Mouse (Mus musculus): Measurements from ENCODE around the gene Grk6. TPM values are rescaled to one million over a fixed set of nuclear protein-coding genes. Genes with fewer than 3 reads are reported as not detected.
A peak's percentile ranks its signal among the peaks of the same experiment; 100 is the strongest.

Gene Grk6
- polyA plus RNA-seq, 1 experiment: 128 TPM

GRCm38 (mm10) chr13:55476256-55476655, 31.4 kb downstream of the Grk6 start:
- no peak for TF ChIP-seq CTCF (IDR thresholded peaks at IDR 0.05; ENCODE audit: insufficient read depth, low read depth, low read length)
- TF ChIP-seq POLR2A (IDR thresholded peaks at IDR 0.05; ENCODE audit: insufficient read depth, low read depth, low read length): no peak
- no peak overlapping the region for H3K4me3 ChIP-seq (ENCODE audit: insufficient read depth, low read depth, low read length)
- WGBS: 94% methylated on average over 8 of the region's 8 CpGs
- H3K27ac ChIP-seq (ENCODE audit: insufficient read depth, low read depth, low read length): no peak overlapping the region
- H3K4me1 ChIP-seq (ENCODE audit: control insufficient read depth, insufficient read depth, low read length): peaks cover 41% of the 10 kb centered on the region

GRCm38 (mm10) chr13:55477492-55477891, 32.6 kb downstream of the Grk6 start:
- 69% methylated on average over 16 of the region's 16 CpGs for WGBS
- H3K4me3 ChIP-seq (ENCODE audit: insufficient read depth, low read depth, low read length): no peak overlapping the region
- TF ChIP-seq CTCF (IDR thresholded peaks at IDR 0.05; ENCODE audit: insufficient read depth, low read depth, low read length) (no peak), POLR2A (IDR thresholded peaks at IDR 0.05; ENCODE audit: insufficient read depth, low read depth, low read length) (no peak)
- H3K4me1 ChIP-seq (ENCODE audit: control insufficient read depth, insufficient read depth, low read length): peaks cover 34% of the 10 kb centered on the region
- no peak overlapping the region for H3K27ac ChIP-seq (ENCODE audit: insufficient read depth, low read depth, low read length)

- WGBS: 47% methylated on average over 5 of the region's 5 CpGs
- Histone ChIP-seq H3K4me1 (ENCODE audit: control insufficient read depth, insufficient read depth, low read length) (peaks cover 33% of the 10 kb centered on the region), H3K27ac (ENCODE audit: insufficient read depth, low read depth, low read length) (no peak overlapping the region), H3K4me3 (ENCODE audit: insufficient read depth, low read depth, low read length) (no peak overlapping the region)
- no peak for TF ChIP-seq POLR2A (IDR thresholded peaks at IDR 0.05; ENCODE audit: insufficient read depth, low read depth, low read length)
- peak; percentile 47; the same call in 1 of the 2 replicates for TF ChIP-seq CTCF (IDR thresholded peaks at IDR 0.05; ENCODE audit: insufficient read depth, low read depth, low read length)
Measured at GRCm38 (mm10) chr13:55478036-55478435, 33.2 kb downstream of the Grk6 start.

- Histone ChIP-seq H3K4me3 (ENCODE audit: insufficient read depth, low read depth, low read length) (no peak overlapping the region), H3K4me1 (ENCODE audit: control insufficient read depth, insufficient read depth, low read length) (peaks cover 33% of the 10 kb centered on the region), H3K27ac (ENCODE audit: insufficient read depth, low read depth, low read length) (no peak overlapping the region)
- TF ChIP-seq CTCF (IDR thresholded peaks at IDR 0.05; ENCODE audit: insufficient read depth, low read depth, low read length) (no peak), POLR2A (IDR thresholded peaks at IDR 0.05; ENCODE audit: insufficient read depth, low read depth, low read length) (no peak)
- 74% methylated on average over 7 of the region's 7 CpGs for WGBS
Measured at GRCm38 (mm10) chr13:55479008-55479407, 34.1 kb downstream of the Grk6 start.

GRCm38 (mm10) chr13:55479929-55480328, 35.1 kb downstream of the Grk6 start:
- Histone ChIP-seq H3K4me1 (ENCODE audit: control insufficient read depth, insufficient read depth, low read length) (peaks cover 34% of the 10 kb centered on the region), H3K4me3 (ENCODE audit: insufficient read depth, low read depth, low read length) (no peak overlapping the region), H3K27ac (ENCODE audit: insufficient read depth, low read depth, low read length) (no peak overlapping the region)
- no peak for TF ChIP-seq CTCF (IDR thresholded peaks at IDR 0.05; ENCODE audit: insufficient read depth, low read depth, low read length)
- TF ChIP-seq POLR2A (IDR thresholded peaks at IDR 0.05; ENCODE audit: insufficient read depth, low read depth, low read length): no peak

DNA sequence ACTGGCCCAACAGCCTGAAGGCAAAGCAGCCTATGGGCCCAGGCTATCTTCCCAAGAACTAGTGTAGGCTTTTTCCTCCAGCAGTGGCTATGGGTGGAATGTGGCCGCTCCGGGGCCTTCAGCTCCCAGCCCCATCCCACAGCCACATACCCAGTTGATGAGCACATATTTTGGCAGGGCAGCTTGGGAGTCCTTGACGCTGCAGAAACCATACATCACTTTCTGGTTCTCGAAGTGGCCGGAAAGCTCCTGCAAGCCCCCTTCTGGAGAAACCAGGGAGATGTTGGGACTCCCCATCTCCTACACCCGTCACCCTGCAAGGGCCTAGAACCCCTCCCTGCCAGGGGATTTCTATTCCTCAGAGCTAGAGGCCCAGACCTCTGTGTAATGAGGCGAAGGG, 37.7 kb downstream of the Grk6 start:
- Histone ChIP-seq H3K27ac (ENCODE audit: insufficient read depth, low read depth, low read length) (peak overlapping the region; percentile 7; the same call in 1 of the 2 replicates), H3K4me3 (ENCODE audit: insufficient read depth, low read depth, low read length) (peak overlapping the region; percentile 86; the same call in 1 of the 2 replicates), H3K4me1 (ENCODE audit: control insufficient read depth, insufficient read depth, low read length) (peaks cover 45% of the 10 kb centered on the region)
- WGBS: 34% methylated on average over 7 of the region's 7 CpGs
- no peak for TF ChIP-seq CTCF (IDR thresholded peaks at IDR 0.05; ENCODE audit: insufficient read depth, low read depth, low read length)
- TF ChIP-seq POLR2A (IDR thresholded peaks at IDR 0.05; ENCODE audit: insufficient read depth, low read depth, low read length): no peak

DNA sequence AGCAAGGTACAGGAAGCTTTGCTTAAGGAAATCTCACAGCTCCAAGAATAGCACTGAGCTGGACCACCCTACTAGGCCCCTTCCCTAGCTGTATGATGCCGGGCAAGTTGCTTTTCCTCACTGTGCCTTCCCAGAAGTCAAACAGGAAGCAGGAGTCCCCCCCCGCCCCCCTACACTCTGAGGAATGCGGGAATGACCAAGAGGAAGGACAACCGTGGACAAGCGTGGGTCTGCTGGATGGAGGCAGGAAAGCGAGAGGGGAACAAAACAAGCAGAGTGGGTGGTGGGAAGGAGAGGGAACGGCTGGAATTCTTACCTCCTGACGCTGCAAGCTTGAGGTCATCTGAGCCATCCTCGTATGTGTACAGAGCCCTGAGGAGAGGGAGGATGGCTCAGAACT, 38.2 kb downstream of the Grk6 start:
- no peak for TF ChIP-seq POLR2A (IDR thresholded peaks at IDR 0.05; ENCODE audit: insufficient read depth, low read depth, low read length)
- TF ChIP-seq CTCF (IDR thresholded peaks at IDR 0.05; ENCODE audit: insufficient read depth, low read depth, low read length): no peak
- peak overlapping the region; percentile 86 for H3K4me3 ChIP-seq (ENCODE audit: insufficient read depth, low read depth, low read length)
- H3K27ac ChIP-seq (ENCODE audit: insufficient read depth, low read depth, low read length): peak overlapping the region; percentile 85
- WGBS: 15% methylated on average over 9 of the region's 9 CpGs
- H3K4me1 ChIP-seq (ENCODE audit: control insufficient read depth, insufficient read depth, low read length): peaks cover 43% of the 10 kb centered on the region

- 4% methylated on average over 15 of the region's 15 CpGs for WGBS
- peak overlapping the region; percentile 85 for H3K27ac ChIP-seq (ENCODE audit: insufficient read depth, low read depth, low read length)
- H3K4me1 ChIP-seq (ENCODE audit: control insufficient read depth, insufficient read depth, low read length): peaks cover 43% of the 10 kb centered on the region
- TF ChIP-seq POLR2A (IDR thresholded peaks at IDR 0.05; ENCODE audit: insufficient read depth, low read depth, low read length) (0 out of 2 replicates have a peak, but pooled peaks have one; percentile 13), CTCF (IDR thresholded peaks at IDR 0.05; ENCODE audit: insufficient read depth, low read depth, low read length) (no peak)
- peak overlapping the region; percentile 86 for H3K4me3 ChIP-seq (ENCODE audit: insufficient read depth, low read depth, low read length)
Measured at GRCm38 (mm10) chr13:55483593-55483992, 38.7 kb downstream of the Grk6 start.

GRCm38 (mm10) chr13:55484520-55485088, 39.7 kb downstream of the Grk6 start:
- no peak for TF ChIP-seq POLR2A (IDR thresholded peaks at IDR 0.05; ENCODE audit: insufficient read depth, low read depth, low read length)
- TF ChIP-seq CTCF (IDR thresholded peaks at IDR 0.05; ENCODE audit: insufficient read depth, low read depth, low read length): no peak
- WGBS: 8% methylated on average over 7 of the region's 7 CpGs

More at GRCm38 (mm10) chr13:55484520-55485088, 39.7 kb downstream of the Grk6 start:
- H3K4me1 ChIP-seq (ENCODE audit: control insufficient read depth, insufficient read depth, low read length): peaks cover 43% of the 10 kb centered on the region
- H3K4me3 ChIP-seq (ENCODE audit: insufficient read depth, low read depth, low read length): peak overlapping the region; percentile 86
- H3K27ac ChIP-seq (ENCODE audit: insufficient read depth, low read depth, low read length): peak overlapping the region; percentile 85

Data from olfactory bulb, adult 2 months (tissue).